Mouse (Mus musculus): ENCODE data around the gene Mei1.

Gene Mei1

GRCm38 (mm10) chr15:82172648-82173047, 102.9 kb downstream of the Mei1 start:
- ChIA-PET POLR2A (interaction anchor here in 3 of 4 experiments (0.6 to 20.8 kb wide), 15 partner anchors 8 to 211 kb away, joined by 3 to 208 read pairs (median 5); partner anchors contain the start of genes Srebf2 (in 2 of the 3) and Shisa8 (in 1 of the 3)), CTCF (interaction anchor here in 1 of 4 experiments (1.0 kb wide), 1 partner anchor 9 kb away, joined by 3 read pairs; no protein-coding TSS in a partner anchor)

GRCm38 (mm10) chr15:82175091-82175490, 105.3 kb downstream of the Mei1 start:
- ChIA-PET CTCF (no interaction called here), POLR2A (interaction anchor here in 1 of 4 experiments (1.6 kb wide), 1 partner anchor 10 kb away, joined by 6 read pairs; no protein-coding TSS in a partner anchor)
